Mouse (Mus musculus) thymus, adult 2 months (tissue): ENCODE measurements around the gene Gm12184.

Experiments
- CTCF ChIP-seq: fragments of 200-500 bp; IDR thresholded peaks from 2 replicates; pipeline ENCODE4 v1.5.1; 2012; ENCODE audit warnings: mild to moderate bottlenecking, control low read depth, low read length, moderate library complexity, borderline replicate concordance; ENCODE audit not compliant: control insufficient read depth, poor library complexity, insufficient read depth; ENCODE audit errors: extremely low read depth
- POLR2A ChIP-seq: fragments of 200-500 bp; IDR thresholded peaks from 2 replicates; pipeline ENCODE4 v1.6.1; 2012; ENCODE audit warnings: mild to moderate bottlenecking, low read length, control low read depth, moderate library complexity; ENCODE audit not compliant: control insufficient read depth, poor library complexity, insufficient read depth; ENCODE audit errors: extremely low read depth

DNA sequence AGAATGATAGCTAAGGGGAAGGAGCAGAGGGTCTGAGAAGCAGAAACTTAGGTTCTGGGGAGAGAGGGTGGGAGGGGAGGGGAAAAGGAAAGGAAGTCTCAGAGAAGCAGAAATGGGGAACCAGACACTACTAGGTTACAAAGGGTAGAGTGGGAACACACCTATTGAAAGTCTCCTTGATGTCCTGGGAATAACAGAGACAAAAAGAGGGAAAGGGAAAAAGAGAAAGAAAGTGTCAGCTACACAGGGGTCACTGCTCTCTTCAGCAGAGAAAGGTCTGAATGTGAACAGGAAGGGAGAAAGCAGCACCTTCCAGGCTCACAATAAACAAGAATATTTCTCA lies 18.2 kb downstream of the Gm12184 start:
- TF ChIP-seq CTCF (no peak), POLR2A (no peak)
